Mouse (Mus musculus): ENCODE measurements at regions not wholly inside any gene's neighbourhood (a gene's known extent, or its start where the extent isn't known, plus 50 kb on each side); places are given as distances from the start of the nearest gene placed in this dataset.

GRCm38 (mm10) chr3:130925000-130925399 is 185.3 kb upstream of the Lef1 start:
- H3K27ac ChIP-seq (ENCODE audit: insufficient read depth, low read depth, low read length) = no peak overlapping the region
- H3K4me3 ChIP-seq (ENCODE audit: insufficient read depth, low read length) = no peak overlapping the region
- no peaks in the 10 kb centered on the region for H3K4me1 ChIP-seq (ENCODE audit: control insufficient read depth, insufficient read depth, low read length)
- TF ChIP-seq POLR2A (IDR thresholded peaks at IDR 0.05; ENCODE audit: borderline replicate concordance, low read depth, low read length) (no peak), CTCF (IDR thresholded peaks at IDR 0.05; ENCODE audit: low read depth, low read length) (no peak)

GRCm38 (mm10) chr3:130923615-130923958 is 186.7 kb upstream of the Lef1 start:
- no peak overlapping the region for H3K27ac ChIP-seq (ENCODE audit: insufficient read depth, low read depth, low read length)
- no peak overlapping the region for H3K4me3 ChIP-seq (ENCODE audit: insufficient read depth, low read length)
- H3K4me1 ChIP-seq (ENCODE audit: control insufficient read depth, insufficient read depth, low read length) = no peaks in the 10 kb centered on the region
- TF ChIP-seq POLR2A (IDR thresholded peaks at IDR 0.05; ENCODE audit: borderline replicate concordance, low read depth, low read length) (no peak), CTCF (IDR thresholded peaks at IDR 0.05; ENCODE audit: low read depth, low read length) (no peak)

GRCm38 (mm10) chr3:130922812-130923614 is 187.3 kb upstream of the Lef1 start:
- no peak overlapping the region for H3K27ac ChIP-seq (ENCODE audit: insufficient read depth, low read depth, low read length)
- no peak for TF ChIP-seq CTCF (IDR thresholded peaks at IDR 0.05; ENCODE audit: low read depth, low read length)
- no peak for TF ChIP-seq POLR2A (IDR thresholded peaks at IDR 0.05; ENCODE audit: borderline replicate concordance, low read depth, low read length)
- no peaks in the 10 kb centered on the region for H3K4me1 ChIP-seq (ENCODE audit: control insufficient read depth, insufficient read depth, low read length)
- no peak overlapping the region for H3K4me3 ChIP-seq (ENCODE audit: insufficient read depth, low read length)

- TF ChIP-seq CTCF (IDR thresholded peaks at IDR 0.05; ENCODE audit: low read depth, low read length) = no peak
- Histone ChIP-seq H3K4me3 (ENCODE audit: insufficient read depth, low read length) (no peak overlapping the region), H3K27ac (ENCODE audit: insufficient read depth, low read depth, low read length) (no peak overlapping the region), H3K4me1 (ENCODE audit: control insufficient read depth, insufficient read depth, low read length) (no peaks in the 10 kb centered on the region)
These were observed 188.5 kb upstream of the Lef1 start for GRCm38 (mm10) chr3:130921621-130922245.

- H3K27ac ChIP-seq (ENCODE audit: insufficient read depth, low read depth, low read length) = no peak overlapping the region
- no peak overlapping the region for H3K4me3 ChIP-seq (ENCODE audit: insufficient read depth, low read length)
- no peaks in the 10 kb centered on the region for H3K4me1 ChIP-seq (ENCODE audit: control insufficient read depth, insufficient read depth, low read length)
- TF ChIP-seq POLR2A (IDR thresholded peaks at IDR 0.05; ENCODE audit: borderline replicate concordance, low read depth, low read length) (no peak), CTCF (IDR thresholded peaks at IDR 0.05; ENCODE audit: low read depth, low read length) (no peak)
These were observed 183.6 kb upstream of the Rpl34 start for GRCm38 (mm10) chr3:130913812-130914211.

GRCm38 (mm10) chr3:130905101-130905500 is 174.9 kb upstream of the Rpl34 start:
- Histone ChIP-seq H3K27ac (ENCODE audit: insufficient read depth, low read depth, low read length) (no peak overlapping the region), H3K4me3 (ENCODE audit: insufficient read depth, low read length) (no peak overlapping the region), H3K4me1 (ENCODE audit: control insufficient read depth, insufficient read depth, low read length) (peaks cover 3% of the 10 kb centered on the region; the same call in 1 of the 2 replicates)
- TF ChIP-seq POLR2A (IDR thresholded peaks at IDR 0.05; ENCODE audit: borderline replicate concordance, low read depth, low read length) = no peak
- TF ChIP-seq CTCF (IDR thresholded peaks at IDR 0.05; ENCODE audit: low read depth, low read length) = no peak

GRCm38 (mm10) chr3:130903329-130903728 is 173.1 kb upstream of the Rpl34 start:
- Histone ChIP-seq H3K4me3 (ENCODE audit: insufficient read depth, low read length) (no peak overlapping the region), H3K27ac (ENCODE audit: insufficient read depth, low read depth, low read length) (no peak overlapping the region), H3K4me1 (ENCODE audit: control insufficient read depth, insufficient read depth, low read length) (peaks cover 9% of the 10 kb centered on the region; the same call in 1 of the 2 replicates)
- no peak for TF ChIP-seq CTCF (IDR thresholded peaks at IDR 0.05; ENCODE audit: low read depth, low read length)
- no peak for TF ChIP-seq POLR2A (IDR thresholded peaks at IDR 0.05; ENCODE audit: borderline replicate concordance, low read depth, low read length)

- TF ChIP-seq CTCF (IDR thresholded peaks at IDR 0.05; ENCODE audit: low read depth, low read length) (no peak), POLR2A (IDR thresholded peaks at IDR 0.05; ENCODE audit: borderline replicate concordance, low read depth, low read length) (no peak)
- no peak overlapping the region for H3K27ac ChIP-seq (ENCODE audit: insufficient read depth, low read depth, low read length)
- H3K4me3 ChIP-seq (ENCODE audit: insufficient read depth, low read length) = no peak overlapping the region
- H3K4me1 ChIP-seq (ENCODE audit: control insufficient read depth, insufficient read depth, low read length) = peaks cover 9% of the 10 kb centered on the region; the same call in 1 of the 2 replicates
These were observed 172.2 kb upstream of the Rpl34 start for GRCm38 (mm10) chr3:130902376-130902775.

- Histone ChIP-seq H3K27ac (ENCODE audit: insufficient read depth, low read depth, low read length) (no peak overlapping the region), H3K4me3 (ENCODE audit: insufficient read depth, low read length) (no peak overlapping the region), H3K4me1 (ENCODE audit: control insufficient read depth, insufficient read depth, low read length) (peaks cover 9% of the 10 kb centered on the region; the same call in 1 of the 2 replicates)
- no peak for TF ChIP-seq POLR2A (IDR thresholded peaks at IDR 0.05; ENCODE audit: borderline replicate concordance, low read depth, low read length)
- no peak for TF ChIP-seq CTCF (IDR thresholded peaks at IDR 0.05; ENCODE audit: low read depth, low read length)
These were observed 171.1 kb upstream of the Rpl34 start for GRCm38 (mm10) chr3:130901343-130901742.

GRCm38 (mm10) chr3:130900846-130901245 is 170.6 kb upstream of the Rpl34 start:
- no peak overlapping the region for H3K4me3 ChIP-seq (ENCODE audit: insufficient read depth, low read length)
- H3K27ac ChIP-seq (ENCODE audit: insufficient read depth, low read depth, low read length) = no peak overlapping the region
- TF ChIP-seq POLR2A (IDR thresholded peaks at IDR 0.05; ENCODE audit: borderline replicate concordance, low read depth, low read length) = no peak
- no peak for TF ChIP-seq CTCF (IDR thresholded peaks at IDR 0.05; ENCODE audit: low read depth, low read length)
- peaks cover 9% of the 10 kb centered on the region; the same call in 1 of the 2 replicates for H3K4me1 ChIP-seq (ENCODE audit: control insufficient read depth, insufficient read depth, low read length)
